Mouse (Mus musculus): Measurements from ENCODE around the gene Dusp9. TPM values are rescaled to one million over a fixed set of nuclear protein-coding genes. Genes with fewer than 3 reads are reported as not detected.

Dusp9 gene
- polyA plus RNA-seq (2014; fragmentation: Nextera tagmentation; extraction: Ambion mirVana), result 4.2 and 6.3 TPM in 2 replicates

GRCm38 (mm10) chrX:73639255-73639675 is at the start of gene Dusp9:
TSS of gene Dusp9 (plus strand) at chrX:73639419.
- DNase-seq (ENCODE audit: low spot score), result peak; percentile 63
- no peaks in the 10 kb centered on the region for H3K36me3 ChIP-seq (ENCODE audit: control insufficient read depth, insufficient read depth, low read length)
- peak within 1 kb of the TSS; percentile 52 for H3K4me2 ChIP-seq (ENCODE audit: low read depth)
- WGBS, result 22% methylated on average over 28 of the region's 28 CpGs
- ATAC-seq (ENCODE audit: insufficient read depth, low FRiP score, low TSS enrichment), result peak; percentile 61
- no peaks in the 10 kb centered on the region for H3K4me1 ChIP-seq (ENCODE audit: control insufficient read depth, insufficient read depth, low read length)
- H3K27me3 ChIP-seq (ENCODE audit: control insufficient read depth, insufficient read depth, low read length), result peaks cover 44% of the 10 kb centered on the region
- no peaks in the 10 kb centered on the region for H3K9me3 ChIP-seq (ENCODE audit: control insufficient read depth, low read length)
- no peak within 1 kb of the TSS for H3K27ac ChIP-seq (ENCODE audit: low read depth, low read length)
- peak within 1 kb of the TSS; percentile 29 for H3K9ac ChIP-seq (ENCODE audit: low read length)
- H3K4me3 ChIP-seq (ENCODE audit: low read depth, low read length), result peak within 1 kb of the TSS; percentile 26

- no peak for DNase-seq (ENCODE audit: low spot score)
- Histone ChIP-seq H3K4me3 (ENCODE audit: low read depth, low read length) (no peak overlapping the region), H3K27ac (ENCODE audit: low read depth, low read length) (no peak overlapping the region), H3K9me3 (ENCODE audit: control insufficient read depth, low read length) (no peaks in the 10 kb centered on the region), H3K27me3 (ENCODE audit: control insufficient read depth, insufficient read depth, low read length) (no peaks in the 10 kb centered on the region), H3K36me3 (ENCODE audit: control insufficient read depth, insufficient read depth, low read length) (no peaks in the 10 kb centered on the region), H3K9ac (ENCODE audit: low read length) (no peak overlapping the region), H3K4me2 (ENCODE audit: low read depth) (no peak overlapping the region), H3K4me1 (ENCODE audit: control insufficient read depth, insufficient read depth, low read length) (no peaks in the 10 kb centered on the region)
- WGBS, result 38% methylated on average over 6 of the region's 6 CpGs
- ATAC-seq (ENCODE audit: insufficient read depth, low FRiP score, low TSS enrichment), result no peak
Observed at GRCm38 (mm10) chrX:73593212-73593611, 46.0 kb upstream of the Dusp9 start.

- ATAC-seq (ENCODE audit: insufficient read depth, low FRiP score, low TSS enrichment), result no peak
- 38% methylated on average over 12 of the region's 12 CpGs for WGBS
Observed at GRCm38 (mm10) chrX:73594451-73595121, 44.6 kb upstream of the Dusp9 start.

GRCm38 (mm10) chrX:73595297-73595938 is 43.8 kb upstream of the Dusp9 start:
- no peak for DNase-seq (ENCODE audit: low spot score)
- H3K4me1 ChIP-seq (ENCODE audit: control insufficient read depth, insufficient read depth, low read length), result no peaks in the 10 kb centered on the region
- H3K4me3 ChIP-seq (ENCODE audit: low read depth, low read length), result no peak overlapping the region
- no peak overlapping the region for H3K4me2 ChIP-seq (ENCODE audit: low read depth)
- no peak for ATAC-seq (ENCODE audit: insufficient read depth, low FRiP score, low TSS enrichment)
- H3K9ac ChIP-seq (ENCODE audit: low read length), result no peak overlapping the region
- 67% methylated on average over 4 of the region's 4 CpGs for WGBS
- no peaks in the 10 kb centered on the region for H3K27me3 ChIP-seq (ENCODE audit: control insufficient read depth, insufficient read depth, low read length)
- no peaks in the 10 kb centered on the region for H3K9me3 ChIP-seq (ENCODE audit: control insufficient read depth, low read length)
- no peak overlapping the region for H3K27ac ChIP-seq (ENCODE audit: low read depth, low read length)
- no peaks in the 10 kb centered on the region for H3K36me3 ChIP-seq (ENCODE audit: control insufficient read depth, insufficient read depth, low read length)

More at GRCm38 (mm10) chrX:73594451-73595121, 44.6 kb upstream of the Dusp9 start:
- no peaks in the 10 kb centered on the region for H3K27me3 ChIP-seq (ENCODE audit: control insufficient read depth, insufficient read depth, low read length)
- no peak overlapping the region for H3K9ac ChIP-seq (ENCODE audit: low read length)
- H3K4me2 ChIP-seq (ENCODE audit: low read depth), result no peak overlapping the region
- no peak overlapping the region for H3K4me3 ChIP-seq (ENCODE audit: low read depth, low read length)
- H3K36me3 ChIP-seq (ENCODE audit: control insufficient read depth, insufficient read depth, low read length), result no peaks in the 10 kb centered on the region
- DNase-seq (ENCODE audit: low spot score), result no peak
- no peaks in the 10 kb centered on the region for H3K4me1 ChIP-seq (ENCODE audit: control insufficient read depth, insufficient read depth, low read length)
- no peak overlapping the region for H3K27ac ChIP-seq (ENCODE audit: low read depth, low read length)
- no peaks in the 10 kb centered on the region for H3K9me3 ChIP-seq (ENCODE audit: control insufficient read depth, low read length)

GRCm38 (mm10) chrX:73601456-73601855 is 37.8 kb upstream of the Dusp9 start:
- Histone ChIP-seq H3K36me3 (ENCODE audit: control insufficient read depth, insufficient read depth, low read length) (no peaks in the 10 kb centered on the region), H3K27me3 (ENCODE audit: control insufficient read depth, insufficient read depth, low read length) (no peaks in the 10 kb centered on the region), H3K4me3 (ENCODE audit: low read depth, low read length) (no peak overlapping the region), H3K4me1 (ENCODE audit: control insufficient read depth, insufficient read depth, low read length) (no peaks in the 10 kb centered on the region), H3K9ac (ENCODE audit: low read length) (no peak overlapping the region), H3K27ac (ENCODE audit: low read depth, low read length) (no peak overlapping the region), H3K9me3 (ENCODE audit: control insufficient read depth, low read length) (no peaks in the 10 kb centered on the region), H3K4me2 (ENCODE audit: low read depth) (no peak overlapping the region)
- WGBS, result 83% methylated on average over 1 of the region's 1 CpGs
- ATAC-seq (ENCODE audit: insufficient read depth, low FRiP score, low TSS enrichment) (no peak), DNase-seq (ENCODE audit: low spot score) (no peak)

- 68% methylated on average over 4 of the region's 4 CpGs for WGBS
- ATAC-seq (ENCODE audit: insufficient read depth, low FRiP score, low TSS enrichment) (no peak), DNase-seq (ENCODE audit: low spot score) (no peak)
- Histone ChIP-seq H3K4me1 (ENCODE audit: control insufficient read depth, insufficient read depth, low read length) (no peaks in the 10 kb centered on the region), H3K9me3 (ENCODE audit: control insufficient read depth, low read length) (no peaks in the 10 kb centered on the region), H3K27me3 (ENCODE audit: control insufficient read depth, insufficient read depth, low read length) (no peaks in the 10 kb centered on the region), H3K4me3 (ENCODE audit: low read depth, low read length) (no peak overlapping the region), H3K4me2 (ENCODE audit: low read depth) (no peak overlapping the region), H3K9ac (ENCODE audit: low read length) (no peak overlapping the region), H3K27ac (ENCODE audit: low read depth, low read length) (no peak overlapping the region), H3K36me3 (ENCODE audit: control insufficient read depth, insufficient read depth, low read length) (no peaks in the 10 kb centered on the region)
Observed at GRCm38 (mm10) chrX:73613665-73614064, 25.6 kb upstream of the Dusp9 start.

GRCm38 (mm10) chrX:73615876-73616275 is 23.3 kb upstream of the Dusp9 start:
- Histone ChIP-seq H3K27ac (ENCODE audit: low read depth, low read length) (no peak overlapping the region), H3K27me3 (ENCODE audit: control insufficient read depth, insufficient read depth, low read length) (no peaks in the 10 kb centered on the region), H3K4me1 (ENCODE audit: control insufficient read depth, insufficient read depth, low read length) (no peaks in the 10 kb centered on the region), H3K36me3 (ENCODE audit: control insufficient read depth, insufficient read depth, low read length) (no peaks in the 10 kb centered on the region), H3K9me3 (ENCODE audit: control insufficient read depth, low read length) (no peaks in the 10 kb centered on the region), H3K4me2 (ENCODE audit: low read depth) (no peak overlapping the region), H3K4me3 (ENCODE audit: low read depth, low read length) (no peak overlapping the region), H3K9ac (ENCODE audit: low read length) (no peak overlapping the region)
- WGBS, result 92% methylated on average over 1 of the region's 1 CpGs
- ATAC-seq (ENCODE audit: insufficient read depth, low FRiP score, low TSS enrichment) (no peak), DNase-seq (ENCODE audit: low spot score) (no peak)

GRCm38 (mm10) chrX:73619401-73619800 is 19.8 kb upstream of the Dusp9 start:
- DNase-seq (ENCODE audit: low spot score), result no peak
- no peaks in the 10 kb centered on the region for H3K4me1 ChIP-seq (ENCODE audit: control insufficient read depth, insufficient read depth, low read length)
- ATAC-seq (ENCODE audit: insufficient read depth, low FRiP score, low TSS enrichment), result no peak
- no peak overlapping the region for H3K9ac ChIP-seq (ENCODE audit: low read length)
- H3K27ac ChIP-seq (ENCODE audit: low read depth, low read length), result no peak overlapping the region
- no peaks in the 10 kb centered on the region for H3K9me3 ChIP-seq (ENCODE audit: control insufficient read depth, low read length)
- H3K4me2 ChIP-seq (ENCODE audit: low read depth), result no peak overlapping the region
- H3K4me3 ChIP-seq (ENCODE audit: low read depth, low read length), result no peak overlapping the region
- H3K36me3 ChIP-seq (ENCODE audit: control insufficient read depth, insufficient read depth, low read length), result no peaks in the 10 kb centered on the region
- H3K27me3 ChIP-seq (ENCODE audit: control insufficient read depth, insufficient read depth, low read length), result no peaks in the 10 kb centered on the region

- no peaks in the 10 kb centered on the region for H3K36me3 ChIP-seq (ENCODE audit: control insufficient read depth, insufficient read depth, low read length)
- H3K4me2 ChIP-seq (ENCODE audit: low read depth), result no peak overlapping the region
- DNase-seq (ENCODE audit: low spot score) (no peak), ATAC-seq (ENCODE audit: insufficient read depth, low FRiP score, low TSS enrichment) (no peak)
- 92% methylated on average over 2 of the region's 2 CpGs for WGBS
- no peak overlapping the region for H3K9ac ChIP-seq (ENCODE audit: low read length)
- no peaks in the 10 kb centered on the region for H3K27me3 ChIP-seq (ENCODE audit: control insufficient read depth, insufficient read depth, low read length)
- H3K4me3 ChIP-seq (ENCODE audit: low read depth, low read length), result no peak overlapping the region
- no peaks in the 10 kb centered on the region for H3K9me3 ChIP-seq (ENCODE audit: control insufficient read depth, low read length)
- no peak overlapping the region for H3K27ac ChIP-seq (ENCODE audit: low read depth, low read length)
- no peaks in the 10 kb centered on the region for H3K4me1 ChIP-seq (ENCODE audit: control insufficient read depth, insufficient read depth, low read length)
Observed at GRCm38 (mm10) chrX:73619890-73620289, 19.3 kb upstream of the Dusp9 start.

All from neural tube, embryonic 11.5 days (tissue).